In genomic region chr11:115100741-115101140, GRCm38 (mm10) we compare ENCODE assay signal across 36 mouse cellular contexts. TPM values are rescaled to one million over a fixed set of nuclear protein-coding genes. Genes with fewer than 3 reads are reported as not detected.
A peak's percentile ranks its signal among the peaks of the same experiment; 100 is the strongest.
DNase-seq lines count a peak whose midpoint lies in the region; ATAC-seq and TF ChIP-seq lines count a peak whose summit lies in the region.
"Had no signal": no experiment of that assay in that cellular context is flagged by ENCODE, and none has a peak within 500 bp of the region (broad histone marks: within the 10 kb centered on the region; RNA-seq: fewer than 3 reads in every experiment).

No protein-coding gene starts in this region.

- no peaks in the 10 kb centered on the region for H3K9me3 ChIP-seq in E14TG2a.4 (ENCODE audit: low read length)
- H3K9me3 ChIP-seq in embryonic facial prominence, embryonic 14.5 days (ENCODE audit: control insufficient read depth, low read length): no peaks in the 10 kb centered on the region
- H3K9me3 ChIP-seq in hindbrain, embryonic 14.5 days (ENCODE audit: control insufficient read depth, low read length): no peaks in the 10 kb centered on the region
- H3K9me3 ChIP-seq: embryonic facial prominence, embryonic 15.5 days; forebrain, embryonic 12.5 days; limb, embryonic 15.5 days; liver, embryonic 13.5 days; midbrain, embryonic 10.5 days; neural tube, embryonic 12.5 days had no signal

- WGBS in embryonic facial prominence, embryonic 14.5 days: 28% methylated on average over 7 of the region's 7 CpGs
- WGBS in hindbrain, embryonic 14.5 days: 59% methylated on average over 7 of the region's 7 CpGs

- peak; percentile 17 for DNase-seq in 3T3-L1 (ENCODE audit: low read depth, low spot score)
- DNase-seq in embryo, embryonic 10.5 days (ENCODE audit: low spot score): peak; percentile 64
- peak; percentile 32 for DNase-seq in embryonic facial prominence, embryonic 14.5 days (ENCODE audit: low spot score)
- DNase-seq in ovary, postnatal 10 days (ENCODE audit: low spot score): no peak
- no peak for DNase-seq in left cerebral cortex, postnatal 36 days (ENCODE audit: low spot score in 2 of 2)
- DNase-seq in right cerebral cortex, postnatal 25 days: no peak
- no peak for DNase-seq in hindbrain, embryonic 14.5 days (ENCODE audit: low spot score)
- DNase-seq: adrenal gland, adult 2 months; adrenal gland, postnatal 36 days; cerebellum, adult 2 months; forebrain, postnatal 0 days; gastrocnemius, postnatal 10 days; kidney, adult 8-10 months; kidney, postnatal 10 days; layer of hippocampus, adult 9-11 months; liver, embryonic 13.5 days; lung, adult 2 months; lung, postnatal 10 days; thymus, postnatal 4 days had no signal

- no peak for TF ChIP-seq CTCF in E14TG2a.4 (conservative IDR thresholded peaks at IDR 0.05; ENCODE audit: low read length)

- ATAC-seq in embryonic facial prominence, embryonic 14.5 days (ENCODE audit: low read depth): no peak
- ATAC-seq in hindbrain, embryonic 14.5 days (ENCODE audit: low FRiP score): no peak
- ATAC-seq: forebrain, postnatal 0 days; hindbrain, postnatal 0 days; intestine, embryonic 16.5 days had no signal

- no peak overlapping the region for H3K9ac ChIP-seq in embryonic facial prominence, embryonic 14.5 days (ENCODE audit: low read depth, low read length)
- H3K9ac ChIP-seq in hindbrain, embryonic 14.5 days: no peak overlapping the region
- H3K9ac ChIP-seq: embryonic facial prominence, embryonic 15.5 days; forebrain, embryonic 12.5 days; forebrain, postnatal 0 days; limb, embryonic 15.5 days; liver, embryonic 13.5 days; neural tube, embryonic 12.5 days had no signal

- H3K27ac ChIP-seq in embryonic facial prominence, embryonic 14.5 days (replicated peaks; ENCODE audit: low read depth, low read length): no peak overlapping the region
- H3K27ac ChIP-seq in hindbrain, embryonic 14.5 days: no peak overlapping the region
- H3K27ac ChIP-seq: embryonic facial prominence, embryonic 15.5 days; forebrain, embryonic 12.5 days; hindbrain, postnatal 0 days; limb, embryonic 15.5 days; liver, embryonic 13.5 days; midbrain, embryonic 10.5 days; neural tube, embryonic 12.5 days had no signal

- intact Hi-C loops in left cerebral cortex, postnatal 36 days (cut with DNase I): no loop called here

- H3K27me3 ChIP-seq in E14TG2a.4 (ENCODE audit: insufficient read depth, low read length): no peaks in the 10 kb centered on the region
- 0 out of 2 replicates have a peak, but pooled peaks cover 6% of the 10 kb centered on the region for H3K27me3 ChIP-seq in embryonic facial prominence, embryonic 14.5 days (replicated peaks; ENCODE audit: control insufficient read depth, insufficient read depth, low read length)
- H3K27me3 ChIP-seq in hindbrain, embryonic 14.5 days (ENCODE audit: control insufficient read depth, insufficient read depth, low read length): no peaks in the 10 kb centered on the region
- H3K27me3 ChIP-seq: forebrain, embryonic 12.5 days; limb, embryonic 15.5 days; liver, embryonic 13.5 days; neural tube, embryonic 12.5 days had no signal

- peaks cover 83% of the 10 kb centered on the region for H3K4me1 ChIP-seq in E14TG2a.4 (replicated peaks; ENCODE audit: low read depth, low read length)
- H3K4me1 ChIP-seq in embryonic facial prominence, embryonic 14.5 days (ENCODE audit: control insufficient read depth, insufficient read depth, low read length): peaks cover 8% of the 10 kb centered on the region
- H3K4me1 ChIP-seq in hindbrain, embryonic 14.5 days (replicated peaks; ENCODE audit: control insufficient read depth, insufficient read depth, low read length): no peaks in the 10 kb centered on the region
- H3K4me1 ChIP-seq: forebrain, embryonic 12.5 days; liver, embryonic 13.5 days had no signal

- H3K4me2 ChIP-seq in embryonic facial prominence, embryonic 14.5 days (ENCODE audit: low read depth, low read length): no peak overlapping the region
- H3K4me2 ChIP-seq in hindbrain, embryonic 14.5 days (replicated peaks): no peak overlapping the region
- H3K4me2 ChIP-seq: embryonic facial prominence, embryonic 15.5 days; forebrain, embryonic 12.5 days; limb, embryonic 15.5 days; liver, embryonic 13.5 days; neural tube, embryonic 12.5 days had no signal

- peak overlapping the region; percentile 61; the same call in 1 of the 2 replicates for H3K4me3 ChIP-seq in E14TG2a.4 (replicated peaks; ENCODE audit: low read length)
- no peak overlapping the region for H3K4me3 ChIP-seq in embryonic facial prominence, embryonic 14.5 days (ENCODE audit: low read depth, low read length)
- H3K4me3 ChIP-seq in hindbrain, embryonic 14.5 days (replicated peaks; ENCODE audit: low read length): no peak overlapping the region
- H3K4me3 ChIP-seq: embryonic facial prominence, embryonic 15.5 days; forebrain, embryonic 12.5 days; limb, embryonic 15.5 days; liver, embryonic 13.5 days; midbrain, embryonic 10.5 days; myocyte; neural tube, embryonic 12.5 days had no signal

- peaks cover 10% of the 10 kb centered on the region for H3K36me3 ChIP-seq in E14TG2a.4 (ENCODE audit: insufficient read depth, low read length)
- no peaks in the 10 kb centered on the region for H3K36me3 ChIP-seq in embryonic facial prominence, embryonic 14.5 days (ENCODE audit: control insufficient read depth, insufficient read depth, low read length)
- H3K36me3 ChIP-seq in hindbrain, embryonic 14.5 days (replicated peaks; ENCODE audit: control insufficient read depth, insufficient read depth): no peaks in the 10 kb centered on the region
- H3K36me3 ChIP-seq: embryonic facial prominence, embryonic 15.5 days; forebrain, embryonic 12.5 days; limb, embryonic 15.5 days; liver, embryonic 13.5 days; midbrain, embryonic 10.5 days; neural tube, embryonic 12.5 days had no signal

RNA-seq across cellular contexts. Expression of gene Rab37, which starts 9.5 kb away (rescaled TPM):
- 1.6 and 2.9 TPM in 2 replicates for polyA plus RNA-seq in embryonic facial prominence, embryonic 14.5 days (2014; fragmentation: Nextera tagmentation; extraction: Ambion mirVana)
- total RNA-seq in left cerebral cortex, postnatal 36 days (2021): 1 to 10 TPM; 1.1 to 1.9 TPM
- 0.59 and 0.66 TPM in 2 replicates for polyA plus RNA-seq in hindbrain, embryonic 14.5 days (2014; fragmentation: Nextera tagmentation; extraction: Ambion mirVana)
- polyA plus RNA-seq: testis, adult 2 months had no signal

RNA-seq across cellular contexts. Expression of gene Cd300lf, which starts 33.1 kb away (rescaled TPM):
- 0.14 and 0.56 TPM in 2 replicates for polyA plus RNA-seq in embryonic facial prominence, embryonic 14.5 days (2014; fragmentation: Nextera tagmentation; extraction: Ambion mirVana)
- total RNA-seq in left cerebral cortex, postnatal 36 days (2021): under 1 TPM; 0.44 to 0.48 TPM
- not detected in 2 replicates for polyA plus RNA-seq in hindbrain, embryonic 14.5 days (2014; fragmentation: Nextera tagmentation; extraction: Ambion mirVana)
- total RNA-seq: hindbrain, postnatal 0 days had no signal
- polyA plus RNA-seq: myocyte; neural tube, embryonic 12.5 days had no signal

RNA-seq across cellular contexts. Expression of gene Cd300e, which starts 38.8 kb away (rescaled TPM):
- polyA plus RNA-seq in embryonic facial prominence, embryonic 14.5 days (2014; fragmentation: Nextera tagmentation; extraction: Ambion mirVana): 0.10 TPM in 1 of 2 replicates, not detected in the other
- not detected for total RNA-seq in left cerebral cortex, postnatal 36 days (2021)
- polyA plus RNA-seq in hindbrain, embryonic 14.5 days (2014; fragmentation: Nextera tagmentation; extraction: Ambion mirVana): 0.16 TPM in 1 of 2 replicates, not detected in the other
- total RNA-seq: forebrain, postnatal 0 days; gastrocnemius, postnatal 10 days; hindbrain, postnatal 0 days; left cerebral cortex, adult 18-20 months; left cerebral cortex, postnatal 14 days; midbrain, postnatal 0 days had no signal
- polyA plus RNA-seq: adrenal gland, adult 2 months; forebrain, embryonic 12.5 days; forebrain, postnatal 0 days; heart, embryonic 14.5 days; hindbrain, embryonic 11.5 days; midbrain, embryonic 10.5 days; myocyte; neural tube, embryonic 12.5 days; testis, adult 2 months had no signal

RNA-seq across cellular contexts. Expression of gene Cd300ld3, which starts 52.5 kb away (rescaled TPM):
- polyA plus RNA-seq in embryonic facial prominence, embryonic 14.5 days (2014; fragmentation: Nextera tagmentation; extraction: Ambion mirVana): not detected in 2 replicates
- under 1 TPM; 0.72 to 0.75 TPM for total RNA-seq in left cerebral cortex, postnatal 36 days (2021)
- polyA plus RNA-seq in hindbrain, embryonic 14.5 days (2014; fragmentation: Nextera tagmentation; extraction: Ambion mirVana): not detected in 2 replicates
- total RNA-seq: forebrain, postnatal 0 days; hindbrain, postnatal 0 days; left cerebral cortex, postnatal 14 days had no signal
- polyA plus RNA-seq: embryonic facial prominence, embryonic 15.5 days; forebrain, embryonic 12.5 days; forebrain, postnatal 0 days; heart, embryonic 14.5 days; hindbrain, embryonic 11.5 days; hindbrain, postnatal 0 days; intestine, embryonic 16.5 days; limb, embryonic 15.5 days; liver, embryonic 13.5 days; midbrain, embryonic 10.5 days; midbrain, postnatal 0 days; myocyte; neural tube, embryonic 12.5 days; stomach, embryonic 14.5 days; thymus, postnatal 0 days had no signal

Comparison
In these comparisons a context has a peak if more than half of its experiments do, and no peak if none do; other contexts are left out.
1. DNase-seq: peak in 3T3-L1 (single experiment), embryo, embryonic 10.5 days (single experiment) and embryonic facial prominence, embryonic 14.5 days (single experiment); none in ovary, postnatal 10 days (single experiment), left cerebral cortex, postnatal 36 days (0 of 2), right cerebral cortex, postnatal 25 days (single experiment) and hindbrain, embryonic 14.5 days (single experiment).